Comparison of ENCODE assay signal across 9 mouse cellular contexts in the genomic region with DNA sequence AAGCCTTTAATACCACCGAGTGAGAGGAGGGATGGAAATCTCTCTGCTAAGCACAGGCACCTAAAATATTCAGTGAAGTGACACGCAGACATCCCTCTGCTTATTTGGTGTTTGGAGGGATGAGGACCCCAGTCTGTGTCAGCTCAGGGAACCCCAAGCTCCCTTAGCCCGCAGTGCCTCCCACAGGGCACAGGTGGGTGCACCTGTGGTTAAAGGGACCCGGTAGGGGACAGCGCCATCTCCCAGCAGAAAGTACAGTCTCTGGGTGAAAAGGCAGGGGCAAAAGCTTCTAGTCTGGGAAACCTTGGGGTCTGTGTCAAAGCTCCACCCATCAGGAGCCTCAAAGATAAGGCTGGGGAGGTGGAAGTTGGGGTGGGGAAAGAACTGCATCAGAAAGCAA. TPM values are rescaled to one million over a fixed set of nuclear protein-coding genes. Genes with fewer than 3 reads are reported as not detected.
DNase-seq lines count a peak whose midpoint lies in the region; ATAC-seq and TF ChIP-seq lines count a peak whose summit lies in the region.
"Had no signal": no experiment of that assay in that cellular context is flagged by ENCODE, and none has a peak within 500 bp of the region (broad histone marks: within the 10 kb centered on the region; RNA-seq: fewer than 3 reads in every experiment).

No protein-coding gene starts in this region.

- no peaks in the 10 kb centered on the region for H3K36me3 ChIP-seq in forebrain, embryonic 10.5 days (replicated peaks)
- no peaks in the 10 kb centered on the region for H3K36me3 ChIP-seq in intestine, embryonic 15.5 days

- peak overlapping the region; percentile 52 for H3K4me3 ChIP-seq in left cerebral cortex, adult 2 months
- H3K4me3 ChIP-seq in forebrain, embryonic 10.5 days: peak overlapping the region; percentile 72
- peak overlapping the region; percentile 46 for H3K4me3 ChIP-seq in intestine, embryonic 15.5 days (replicated peaks)
- H3K4me3 ChIP-seq in olfactory bulb, adult 2 months (ENCODE audit: insufficient read depth, low read depth, low read length): peak overlapping the region; percentile 63

- no peak for TF ChIP-seq POLR2A in olfactory bulb, adult 2 months (IDR thresholded peaks at IDR 0.05; ENCODE audit: insufficient read depth, low read depth, low read length)

- H3K4me2 ChIP-seq in intestine, embryonic 15.5 days (replicated peaks): peak overlapping the region; percentile 91

- no peak for TF ChIP-seq CTCF in left cerebral cortex, adult 2 months (IDR thresholded peaks at IDR 0.05)
- TF ChIP-seq CTCF in olfactory bulb, adult 2 months (IDR thresholded peaks at IDR 0.05; ENCODE audit: insufficient read depth, low read depth, low read length): no peak

- no peaks in the 10 kb centered on the region for H3K9me3 ChIP-seq in forebrain, embryonic 10.5 days
- H3K9me3 ChIP-seq in intestine, embryonic 15.5 days: no peaks in the 10 kb centered on the region

- ATAC-seq in intestine, embryonic 15.5 days: no peak
- ATAC-seq: Patski had no signal

- 2% methylated on average over 5 of the region's 5 CpGs for WGBS in forebrain, embryonic 10.5 days
- WGBS in intestine, embryonic 15.5 days: 4% methylated on average over 5 of the region's 5 CpGs
- WGBS in olfactory bulb, adult 2 months: 2% methylated on average over 5 of the region's 5 CpGs

- H3K27ac ChIP-seq in left cerebral cortex, adult 2 months: no peak overlapping the region
- no peak overlapping the region for H3K27ac ChIP-seq in forebrain, embryonic 10.5 days
- H3K27ac ChIP-seq in intestine, embryonic 15.5 days: no peak overlapping the region
- no peak overlapping the region for H3K27ac ChIP-seq in olfactory bulb, adult 2 months (ENCODE audit: insufficient read depth, low read depth, low read length)

- peaks cover 21% of the 10 kb centered on the region for H3K4me1 ChIP-seq in forebrain, embryonic 10.5 days
- H3K4me1 ChIP-seq in intestine, embryonic 15.5 days (replicated peaks): no peaks in the 10 kb centered on the region
- peaks cover 8% of the 10 kb centered on the region; the same call in 1 of the 2 replicates for H3K4me1 ChIP-seq in olfactory bulb, adult 2 months (ENCODE audit: control insufficient read depth, insufficient read depth, low read length)

- peak in 1 of 2 experiments; percentile 19 for DNase-seq in left cerebral cortex, adult 2 months (ENCODE audit: extremely low spot score in 1 of 2, low spot score in 2 of 2)
- no peak for DNase-seq in left cerebral cortex, adult 9 months (ENCODE audit: low spot score in 2 of 2)
- DNase-seq in forebrain, embryonic 10.5 days (ENCODE audit: extremely low spot score, low spot score): no peak
- DNase-seq in urinary bladder, postnatal 4 days (ENCODE audit: low spot score in 2 of 2): no peak
- no peak for DNase-seq in thymus, postnatal 4 days
- DNase-seq: spleen, adult 18-20 months had no signal

- H3K27me3 ChIP-seq in forebrain, embryonic 10.5 days (ENCODE audit: poor library complexity, severe bottlenecking): peaks cover 88% of the 10 kb centered on the region
- H3K27me3 ChIP-seq in intestine, embryonic 15.5 days (replicated peaks): peaks cover 73% of the 10 kb centered on the region
- H3K27me3 ChIP-seq: Patski had no signal

- H3K9ac ChIP-seq in intestine, embryonic 15.5 days: no peak overlapping the region

- intact Hi-C loops in left cerebral cortex, adult 2 months (cut with DNase I): loop anchor here (5.0 kb wide), 3 partner anchors 145 to 1415 kb away; no protein-coding TSS in a partner anchor

RNA-seq across cellular contexts. Expression of a gene that starts 0.7 kb away (rescaled TPM):
- total RNA-seq in left cerebral cortex, adult 2 months (2021): 10 to 100 TPM; 41.6 to 49.3 TPM
- 0.07 TPM in 1 of 2 replicates, not detected in the other for polyA plus RNA-seq in forebrain, embryonic 10.5 days (2016; fragmentation: Nextera tagmentation; extraction: Ambion mirVana)
- polyA plus RNA-seq in intestine, embryonic 15.5 days (2015; fragmentation: Nextera tagmentation; extraction: Ambion mirVana): 0.10 and 0.13 TPM in 2 replicates
- polyA plus RNA-seq in olfactory bulb, adult 2 months (2012; ENCODE audit: insufficient read depth, insufficient read length, low replicate concordance, missing spikeins): not detected in 2 replicates
